Mouse (Mus musculus) thymus, postnatal 25 days (tissue): ENCODE measurements around the gene Hoxc11.

ENCODE experiments used
- DNase-seq: peaks from one replicate; pipeline ENCODE4 v3.0.0; 2022

Gene Hoxc11

GRCm38 (mm10) chr15:102937036-102937666 is 17.1 kb upstream of the Hoxc11 start:
- DNase-seq = no peak

GRCm38 (mm10) chr15:102939256-102940155 is 14.7 kb upstream of the Hoxc11 start:
- DNase-seq = no peak

- DNase-seq = no peak
Measured at GRCm38 (mm10) chr15:102942739-102943467, 11.3 kb upstream of the Hoxc11 start.

GRCm38 (mm10) chr15:102943468-102943813 is 10.8 kb upstream of the Hoxc11 start:
- no peak for DNase-seq

- no peak for DNase-seq
Measured at GRCm38 (mm10) chr15:102945185-102946077, 8.8 kb upstream of the Hoxc11 start.

- DNase-seq = no peak
Measured at GRCm38 (mm10) chr15:102947276-102947675, 7.0 kb upstream of the Hoxc11 start.

GRCm38 (mm10) chr15:102948842-102949241 is 5.4 kb upstream of the Hoxc11 start:
- no peak for DNase-seq

- DNase-seq = no peak
Measured at GRCm38 (mm10) chr15:102949696-102950095, 4.5 kb upstream of the Hoxc11 start.

GRCm38 (mm10) chr15:102950877-102951276 is 3.4 kb upstream of the Hoxc11 start:
- DNase-seq = no peak

- DNase-seq = no peak
Measured at GRCm38 (mm10) chr15:102953561-102953960, 666 bp upstream of the Hoxc11 start.

- DNase-seq = no peak
Measured at GRCm38 (mm10) chr15:102955007-102955382, 768 bp downstream of the Hoxc11 start.

- no peak for DNase-seq
Measured at GRCm38 (mm10) chr15:102955833-102956640, 1.8 kb downstream of the Hoxc11 start.

GRCm38 (mm10) chr15:102956906-102957305 is 2.7 kb downstream of the Hoxc11 start:
- no peak for DNase-seq

- no peak for DNase-seq
Measured at GRCm38 (mm10) chr15:102959663-102960191, 5.5 kb downstream of the Hoxc11 start.

GRCm38 (mm10) chr15:102961728-102962127 is 7.5 kb downstream of the Hoxc11 start:
- no peak for DNase-seq

GRCm38 (mm10) chr15:102962492-102962891 is 8.3 kb downstream of the Hoxc11 start:
- DNase-seq = no peak

GRCm38 (mm10) chr15:102963259-102963658 is 9.0 kb downstream of the Hoxc11 start:
- no peak for DNase-seq

GRCm38 (mm10) chr15:102963671-102964640 is 9.7 kb downstream of the Hoxc11 start:
- DNase-seq = no peak

GRCm38 (mm10) chr15:102965003-102965891 is 11.0 kb downstream of the Hoxc11 start:
- DNase-seq = no peak
